Mouse (Mus musculus) lung, embryonic 15.5 days (tissue): ENCODE data around the gene Fkbp5. TPM values are rescaled to one million over a fixed set of nuclear protein-coding genes. Genes with fewer than 3 reads are reported as not detected.
"Not testable (repeated sequence)": the region's sequence is repeated elsewhere in the genome, so short reads cannot be mapped to it uniquely, and the experiment has no call there.

ENCODE experiments used
- ATAC-seq: fragments of 200-750 bp; cut with Nextera tagmentation; 2 replicates; pipeline ENCODE4 v1.8.0; 2017; ENCODE audit warnings: moderate number of reproducible peaks, borderline replicate concordance; ENCODE audit not compliant: low FRiP score, low TSS enrichment; ENCODE audit errors: extremely low read depth
- H3K27ac ChIP-seq: fragments of 300-500 bp; sonication (generic); 2 replicates; pipeline ENCODE4 v1.5.1; 2015; ENCODE audit warnings: moderate library complexity, mild to moderate bottlenecking, inconsistent platforms
- H3K27me3 ChIP-seq: fragments of 300-500 bp; sonication (generic); 2 replicates; pipeline ENCODE4 v1.6.1; 2015; ENCODE audit warnings: inconsistent platforms
- H3K36me3 ChIP-seq: fragments of 300-500 bp; sonication (generic); 2 replicates; pipeline ENCODE4 v1.6.1; 2015; ENCODE audit warnings: inconsistent platforms
- H3K4me1 ChIP-seq: fragments of 300-500 bp; sonication (generic); 2 replicates; pipeline ENCODE4 v1.6.1; 2015; ENCODE audit warnings: inconsistent platforms
- H3K4me2 ChIP-seq: fragments of 300-500 bp; sonication (generic); 2 replicates; pipeline ENCODE4 v1.6.1; 2015; ENCODE audit warnings: inconsistent platforms, mild to moderate bottlenecking, moderate library complexity
- H3K4me3 ChIP-seq: fragments of 300-500 bp; sonication (generic); 2 replicates; pipeline ENCODE4 v1.5.1; 2015; ENCODE audit warnings: mild to moderate bottlenecking, inconsistent platforms
- H3K9ac ChIP-seq: fragments of 300-500 bp; sonication (generic); 2 replicates; pipeline ENCODE4 v1.6.1; 2015; ENCODE audit warnings: inconsistent platforms
- H3K9me3 ChIP-seq: fragments of 300-500 bp; sonication (generic); 2 replicates; pipeline ENCODE4 v1.6.1; 2016; ENCODE audit warnings: inconsistent platforms
- WGBS: fragments of 180-500 bp; shearing (Covaris S2); methylation state at CpG from one replicate; pipeline ENCODE4 v1.1.7; 2015; 5-methylcytosine and 5-hydroxymethylcytosine counted together
- polyA plus RNA-seq: library from polyadenylated mRNA; unstranded; fragments of >200 nt; fragmentation: Nextera tagmentation; extraction: Ambion mirVana; gene quantifications from 2 replicates; pipeline ENCODE4 v1.2.1, GENCODE M21; 2015

The Fkbp5 gene
- polyA plus RNA-seq, 1 experiment from 2014 or later, result 35.1 TPM

DNA sequence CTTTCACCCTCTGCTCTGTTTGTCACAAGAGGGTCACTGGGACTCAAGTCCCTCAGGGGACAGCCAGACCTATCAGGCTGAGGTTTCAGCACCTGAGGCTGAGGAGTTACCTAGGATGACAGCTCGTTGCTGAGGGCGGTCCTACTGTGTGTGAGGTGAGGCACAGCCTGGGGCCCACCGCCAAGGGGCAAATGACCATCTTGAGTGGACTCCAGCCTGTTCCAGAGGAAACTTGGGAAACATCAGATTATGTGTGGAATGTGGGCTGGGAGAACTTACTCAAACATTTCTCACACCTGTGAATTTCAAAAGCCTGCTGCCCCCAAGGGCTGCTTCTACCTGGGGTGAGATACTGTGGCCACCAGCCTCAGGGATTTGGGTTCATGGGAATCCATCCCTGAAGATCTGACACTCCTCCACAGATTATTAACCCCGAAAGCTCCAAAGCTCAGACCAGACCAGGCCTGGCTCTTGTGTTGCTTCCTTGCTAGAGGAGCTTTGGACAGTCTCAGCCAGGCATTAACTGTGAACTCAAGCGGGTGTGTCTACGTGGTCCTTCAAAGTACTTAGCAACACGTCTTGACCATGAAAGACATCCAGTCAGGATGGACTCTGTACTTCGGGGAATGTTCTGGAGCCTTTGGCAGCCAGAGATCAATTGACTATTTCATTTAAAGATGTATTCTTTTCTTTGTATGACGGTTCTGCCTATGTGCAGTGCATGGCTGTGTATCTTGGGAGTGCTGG lies 156.6 kb downstream of the Fkbp5 start:
- Histone ChIP-seq H3K27me3 (peaks cover 52% of the 10 kb centered on the region), H3K4me1 (peaks cover 36% of the 10 kb centered on the region), H3K9me3 (no peaks in the 10 kb centered on the region), H3K36me3 (no peaks in the 10 kb centered on the region), H3K4me2 (no peak overlapping the region), H3K27ac (peak overlapping the region; percentile 66), H3K4me3 (no peak overlapping the region), H3K9ac (no peak overlapping the region)
- no peak for ATAC-seq
- WGBS, result 57% methylated on average over 9 of the region's 9 CpGs

DNA sequence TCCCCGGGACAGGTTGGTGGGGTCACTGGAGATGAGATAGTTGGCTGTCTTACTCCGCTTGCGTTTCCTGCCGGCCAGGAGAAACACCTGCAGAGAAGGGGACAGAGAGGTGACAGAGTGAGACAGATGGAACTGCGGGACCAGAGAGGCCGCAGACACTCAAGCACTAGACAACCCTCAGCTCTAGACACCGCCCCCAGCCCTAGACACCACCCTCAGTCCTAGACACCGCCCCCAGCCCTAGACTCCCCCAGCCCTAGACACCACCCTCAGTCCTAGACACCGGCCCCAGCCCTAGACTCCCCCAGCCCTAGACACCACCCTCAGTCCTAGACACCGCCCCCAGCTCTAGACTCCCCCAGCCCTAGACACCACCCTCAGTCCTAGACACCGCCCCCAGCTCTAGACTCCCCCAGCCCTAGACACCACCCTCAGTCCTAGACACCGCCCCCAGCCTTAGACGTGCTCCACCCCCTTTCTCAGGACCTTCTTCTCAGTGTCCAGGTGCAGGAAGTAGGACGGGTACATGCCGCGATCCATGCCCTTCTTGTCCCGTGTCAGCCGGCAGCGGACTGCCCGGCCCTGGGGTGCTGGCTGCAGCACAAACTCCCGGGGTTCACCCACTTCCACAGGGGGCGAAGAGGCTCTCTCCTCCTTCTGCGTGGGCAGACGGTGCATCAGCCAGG lies 158.6 kb downstream of the Fkbp5 start:
- not testable (repeated sequence) for H3K36me3 ChIP-seq, H3K27ac ChIP-seq, ATAC-seq, H3K9me3 ChIP-seq, H3K4me3 ChIP-seq, H3K9ac ChIP-seq
- 13% methylated on average over 24 of the region's 24 CpGs for WGBS
- Histone ChIP-seq H3K27me3 (peaks cover 33% of the 10 kb centered on the region), H3K4me2 (peak overlapping the region; percentile 23), H3K4me1 (peaks cover 24% of the 10 kb centered on the region)

DNA sequence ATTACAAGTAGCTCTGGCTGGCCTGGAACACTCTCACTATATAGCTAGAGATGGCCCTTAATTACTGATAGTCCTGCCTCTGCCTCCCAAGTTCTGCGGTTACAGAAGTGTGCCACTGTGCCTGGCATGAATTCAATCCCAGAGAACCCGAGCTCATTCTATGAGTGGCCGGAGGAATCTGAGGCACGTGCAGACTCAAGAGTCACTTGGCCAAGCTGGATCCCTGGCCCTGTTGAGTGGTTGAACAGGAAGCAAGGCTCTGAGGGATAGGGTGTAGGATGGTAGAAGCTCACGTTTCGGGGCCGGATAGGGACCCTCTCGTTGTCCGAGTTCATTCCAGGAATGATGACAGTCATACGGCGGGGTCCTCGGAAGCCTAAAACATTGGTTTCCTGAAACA lies 161.5 kb downstream of the Fkbp5 start:
- 61% methylated on average over 12 of the region's 12 CpGs for WGBS
- Histone ChIP-seq H3K4me1 (peaks cover 21% of the 10 kb centered on the region), H3K36me3 (no peaks in the 10 kb centered on the region), H3K9me3 (no peaks in the 10 kb centered on the region), H3K4me3 (no peak overlapping the region), H3K27ac (peak overlapping the region; percentile 71), H3K4me2 (no peak overlapping the region), H3K27me3 (peaks cover 16% of the 10 kb centered on the region), H3K9ac (no peak overlapping the region)
- ATAC-seq, result no peak

DNA sequence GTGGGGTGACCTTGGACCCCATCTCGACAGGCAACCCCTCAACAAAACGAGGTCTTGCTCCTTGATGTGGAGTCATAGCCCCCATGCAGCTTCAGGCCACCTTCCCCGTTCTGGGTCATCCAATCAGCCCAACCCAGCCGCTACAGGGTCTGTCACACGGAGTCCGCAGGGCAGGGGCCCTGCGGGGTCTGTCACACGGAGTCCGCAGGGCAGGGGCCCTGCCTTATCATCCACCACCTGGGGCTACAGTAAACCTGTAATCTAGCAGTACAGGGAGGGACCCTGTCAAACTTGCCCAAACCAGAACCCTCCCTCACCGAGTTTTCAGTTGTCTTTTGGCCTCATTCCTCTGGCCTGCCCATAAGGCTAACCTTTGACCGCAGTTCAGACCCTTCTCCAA lies 165.3 kb downstream of the Fkbp5 start:
- peaks cover 43% of the 10 kb centered on the region for H3K4me1 ChIP-seq
- H3K36me3 ChIP-seq, result no peaks in the 10 kb centered on the region
- WGBS, result 27% methylated on average over 11 of the region's 11 CpGs
- H3K27ac ChIP-seq, result peak overlapping the region; percentile 100
- H3K27me3 ChIP-seq, result no peaks in the 10 kb centered on the region
- peak overlapping the region; percentile 96 for H3K4me2 ChIP-seq
- H3K9ac ChIP-seq, result peak overlapping the region; percentile 71
- no peak for ATAC-seq
- H3K9me3 ChIP-seq, result no peaks in the 10 kb centered on the region
- peak overlapping the region; percentile 88; the same call in 1 of the 2 replicates for H3K4me3 ChIP-seq

DNA sequence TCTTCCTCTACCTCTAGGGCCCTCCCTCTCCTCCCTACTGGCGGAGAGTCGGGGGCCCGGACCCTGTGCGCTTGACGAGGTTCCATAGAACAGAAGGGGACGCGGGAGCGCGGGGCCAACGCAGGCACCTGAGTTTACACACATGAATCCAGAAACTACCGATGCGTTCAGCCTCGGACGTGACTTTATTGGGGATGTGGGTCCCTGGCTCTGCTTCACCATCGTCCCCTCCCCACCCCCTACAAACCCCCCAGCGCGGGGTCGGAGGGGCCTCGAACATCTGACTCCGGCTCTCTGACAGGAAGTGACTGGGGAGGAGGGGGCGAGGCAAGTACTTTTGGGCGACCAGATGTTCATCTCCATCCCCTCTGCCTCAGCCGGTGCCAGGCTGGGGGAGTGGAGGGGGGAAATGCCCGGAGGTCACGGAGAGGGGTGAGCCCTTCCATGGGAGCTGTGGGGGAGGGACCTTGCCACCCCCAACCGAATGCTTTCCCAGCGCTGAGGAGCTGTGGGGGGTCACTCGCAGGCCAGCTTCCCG lies 165.9 kb downstream of the Fkbp5 start:
- Histone ChIP-seq H3K4me3 (peak overlapping the region; percentile 88), H3K27ac (peak overlapping the region; percentile 100), H3K4me1 (peaks cover 46% of the 10 kb centered on the region), H3K27me3 (no peaks in the 10 kb centered on the region), H3K36me3 (no peaks in the 10 kb centered on the region), H3K9ac (peak overlapping the region; percentile 71), H3K4me2 (peak overlapping the region; percentile 96), H3K9me3 (no peaks in the 10 kb centered on the region)
- 2% methylated on average over 29 of the region's 29 CpGs for WGBS
- 0 out of 2 replicates have a peak, but pooled peaks have one; percentile 0 for ATAC-seq

DNA sequence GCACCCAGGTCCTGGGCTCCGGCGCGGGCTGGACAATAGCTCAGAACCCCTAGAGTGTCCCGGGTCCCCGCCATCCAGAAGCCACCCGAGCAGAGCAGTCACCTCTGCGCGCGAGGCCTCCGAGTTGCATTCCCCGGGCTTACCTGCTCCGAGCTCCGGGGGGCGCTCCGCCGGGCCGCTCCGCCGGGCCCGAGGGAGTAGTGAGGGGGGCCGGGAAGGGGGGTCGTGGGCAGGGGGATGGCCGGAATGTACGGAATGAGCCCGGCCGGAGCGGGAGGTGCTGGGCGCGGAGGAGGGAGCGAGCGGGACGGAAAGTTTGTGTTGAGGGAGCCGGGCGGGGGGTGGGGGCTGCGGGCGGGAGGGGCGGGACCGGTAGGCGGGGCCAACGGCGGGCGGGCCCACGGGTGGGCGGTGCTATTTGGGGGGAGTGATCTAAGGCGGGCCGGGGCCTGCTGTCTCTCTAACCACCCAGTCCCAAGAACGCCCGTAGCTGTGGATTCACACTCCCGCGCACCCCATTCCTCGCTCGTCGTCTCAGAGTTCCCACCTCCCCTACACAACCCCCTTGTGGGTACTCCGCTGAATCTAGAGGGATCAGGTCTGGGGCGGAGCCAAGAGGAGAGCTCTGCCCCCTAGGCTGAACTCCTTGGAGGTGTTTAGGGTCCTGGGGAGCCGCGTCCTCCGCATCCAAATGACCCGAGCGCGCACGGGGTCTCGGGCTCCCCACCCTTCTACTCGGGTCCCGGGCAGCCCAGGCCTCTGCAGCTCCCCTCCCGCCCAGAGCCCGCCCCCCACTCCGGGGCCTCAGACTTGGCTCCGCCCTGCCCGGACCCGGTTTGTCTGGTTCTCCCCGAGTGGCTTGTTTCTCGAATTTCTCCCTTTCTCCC lies 166.6 kb downstream of the Fkbp5 start, which contains the start of gene Tead3:
Gene Tead3, minus strand, starts transcription at position 352 of the 887 bp plus-strand sequence.
- ATAC-seq, result peak; percentile 86
- 1% methylated on average over 64 of the region's 73 CpGs for WGBS

DNA sequence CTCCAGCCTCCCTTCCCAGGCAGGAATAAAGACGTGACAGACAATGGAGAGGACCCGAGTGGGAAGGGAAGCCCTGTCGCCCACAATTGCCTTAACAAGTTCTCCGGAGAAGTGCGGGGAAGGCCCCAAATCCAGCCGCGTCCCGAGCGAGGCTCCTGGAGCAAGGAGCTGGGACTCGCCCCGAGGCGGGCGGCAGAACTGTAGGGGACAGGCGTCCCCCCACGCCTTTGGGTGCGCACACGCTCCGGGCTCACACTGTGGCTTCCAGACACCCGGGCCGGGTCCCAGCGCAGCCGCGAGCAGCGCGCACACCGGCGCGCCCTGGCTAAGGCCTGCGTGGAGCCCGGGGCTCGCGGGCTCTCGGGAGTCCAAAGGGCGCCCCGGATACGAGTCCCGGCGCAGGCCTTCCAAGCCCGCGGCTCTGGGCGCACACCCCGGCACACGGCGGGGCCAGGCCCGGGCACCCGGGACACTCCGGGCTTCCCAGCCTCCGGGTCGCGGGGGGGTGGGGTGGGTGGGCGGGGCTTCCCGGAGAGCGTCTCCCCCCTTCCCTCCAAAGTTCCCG lies 167.3 kb downstream of the Fkbp5 start:
- H3K4me1 ChIP-seq, result peaks cover 57% of the 10 kb centered on the region
- no peaks in the 10 kb centered on the region for H3K27me3 ChIP-seq
- H3K9ac ChIP-seq, result peak overlapping the region; percentile 96
- H3K36me3 ChIP-seq, result no peaks in the 10 kb centered on the region
- WGBS, result 2% methylated on average over 49 of the region's 54 CpGs
- ATAC-seq, result no peak; the same call in 1 of the 2 replicates
- peak overlapping the region; percentile 100 for H3K27ac ChIP-seq
- H3K4me2 ChIP-seq, result peak overlapping the region; percentile 96
- H3K4me3 ChIP-seq, result peak overlapping the region; percentile 88
- H3K9me3 ChIP-seq, result no peaks in the 10 kb centered on the region

More for the DNA sequence above, 166.6 kb downstream of the Fkbp5 start, which contains the start of gene Tead3:
- peaks cover 49% of the 10 kb centered on the region for H3K4me1 ChIP-seq
- no peaks in the 10 kb centered on the region for H3K9me3 ChIP-seq
- peak within 1 kb of the TSS; percentile 88 for H3K4me3 ChIP-seq
- H3K9ac ChIP-seq, result peak within 1 kb of the TSS; percentile 96
- H3K4me2 ChIP-seq, result peak within 1 kb of the TSS; percentile 96
- no peaks in the 10 kb centered on the region for H3K27me3 ChIP-seq
- H3K27ac ChIP-seq, result peak within 1 kb of the TSS; percentile 100
- no peaks in the 10 kb centered on the region for H3K36me3 ChIP-seq

DNA sequence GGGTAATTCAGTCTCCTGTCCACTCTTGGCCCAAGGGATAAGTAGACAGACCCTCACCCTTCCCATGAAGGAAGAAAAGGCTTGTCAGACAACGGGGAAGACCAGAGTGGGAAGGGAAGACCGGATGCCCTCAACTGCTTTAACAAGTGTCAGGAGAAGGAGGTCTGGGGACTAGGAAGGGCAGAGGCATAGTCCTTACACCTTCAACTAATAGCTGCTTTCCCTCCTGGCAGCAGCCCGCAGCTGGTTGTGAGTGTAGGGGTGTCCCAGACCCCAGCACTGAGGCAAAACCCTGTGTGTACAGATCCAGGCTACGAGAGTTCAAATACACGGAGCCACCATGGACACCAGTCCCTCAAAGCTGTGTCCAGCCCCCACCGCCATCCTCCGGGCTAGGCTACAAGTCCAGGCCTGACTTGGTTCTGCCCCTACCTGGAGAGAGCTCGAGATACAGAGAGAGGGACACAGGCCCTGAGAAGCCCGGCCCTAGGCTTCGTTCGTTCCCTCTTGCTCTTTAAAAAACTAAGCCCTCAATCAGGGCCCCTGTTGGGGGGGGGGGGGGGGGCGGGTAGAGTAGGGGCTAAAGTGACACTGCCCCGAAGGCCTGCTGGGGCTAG lies 168.0 kb downstream of the Fkbp5 start:
- no peak for ATAC-seq
- Histone ChIP-seq H3K36me3 (no peaks in the 10 kb centered on the region), H3K9me3 (no peaks in the 10 kb centered on the region), H3K9ac (peak overlapping the region; percentile 96), H3K4me2 (peak overlapping the region; percentile 96), H3K4me3 (peak overlapping the region; percentile 88), H3K27me3 (no peaks in the 10 kb centered on the region), H3K27ac (peak overlapping the region; percentile 100), H3K4me1 (peaks cover 63% of the 10 kb centered on the region)
- 7% methylated on average over 13 of the region's 13 CpGs for WGBS
